Mouse (Mus musculus): ENCODE results near the gene Kcne2. TPM values are rescaled to one million over a fixed set of nuclear protein-coding genes. Genes with fewer than 3 reads are reported as not detected.

The Kcne2 gene
- total RNA-seq (2023; ENCODE audit: inconsistent age): not detected in 4 replicates

GRCm38 (mm10) chr16:92292101-92292500 lies at the start of gene Kcne2:
Kcne2 (plus strand) TSS chr16:92292389.

GRCm38 (mm10) chr16:92300649-92301411 lies 8.6 kb downstream of the Kcne2 start, which contains the start of gene Smim11:
Smim11 (plus strand) TSS chr16:92301286.

GRCm38 (mm10) chr16:92321341-92321740 lies 29.2 kb downstream of the Kcne2 start, which contains the start of gene Fam243:
Fam243 (minus strand) TSS chr16:92321441.

Other genes with a start within 250 kb of the Kcne2 start
- gene Mrps6, start 234.1 kb upstream of the Kcne2 start, total RNA-seq (2023; ENCODE audit: inconsistent age): 6.7 to 10.5 TPM (median 7.9 TPM) in 4 replicates
- not detected in 4 replicates for gene Gm49711, start 234.1 kb upstream of the Kcne2 start, total RNA-seq (2023; ENCODE audit: inconsistent age)
- gene Slc5a3, start 234.1 kb upstream of the Kcne2 start, total RNA-seq (2023; ENCODE audit: inconsistent age): 2.5 to 4.9 TPM (median 3.3 TPM) in 4 replicates
- 14.7 to 31.6 TPM (median 27.6 TPM) in 4 replicates for gene Smim11, start 8.9 kb downstream of the Kcne2 start, total RNA-seq (2023; ENCODE audit: inconsistent age)
- gene Fam243, start 29.1 kb downstream of the Kcne2 start, total RNA-seq (2023; ENCODE audit: inconsistent age): not detected in 4 replicates
- gene Kcne1, start 67.1 kb downstream of the Kcne2 start, total RNA-seq (2023; ENCODE audit: inconsistent age): not detected in 4 replicates
- 6.9 to 11.0 TPM (median 7.6 TPM) in 4 replicates for gene Rcan1, start 178.5 kb downstream of the Kcne2 start, total RNA-seq (2023; ENCODE audit: inconsistent age)
- gene Clic6, start 193.3 kb downstream of the Kcne2 start, total RNA-seq (2023; ENCODE audit: inconsistent age): not detected in 4 replicates

Data from B cell, adult (primary cell).